Mouse (Mus musculus) CH12F3 (cell line): ENCODE results near the gene Map2k4.

Experiments
- in situ Hi-C: fragments of 300-500 bp; cut with MboI; formaldehyde crosslinking; loops from 2 replicates; pipeline ENCODE4 v1.14.3; 2020; ENCODE audit warnings: low sequenced_read_pairs

Map2k4 gene

GRCm38 (mm10) chr11:65788154-65788553 lies at the start of gene Map2k4:
TSS of gene Map2k4 (minus strand) at chr11:65788297.
- in situ Hi-C loops, result no loop called here

GRCm38 (mm10) chr11:65824556-65824955 lies 36.5 kb upstream of the Map2k4 start:
- in situ Hi-C loops, result no loop called here

DNA sequence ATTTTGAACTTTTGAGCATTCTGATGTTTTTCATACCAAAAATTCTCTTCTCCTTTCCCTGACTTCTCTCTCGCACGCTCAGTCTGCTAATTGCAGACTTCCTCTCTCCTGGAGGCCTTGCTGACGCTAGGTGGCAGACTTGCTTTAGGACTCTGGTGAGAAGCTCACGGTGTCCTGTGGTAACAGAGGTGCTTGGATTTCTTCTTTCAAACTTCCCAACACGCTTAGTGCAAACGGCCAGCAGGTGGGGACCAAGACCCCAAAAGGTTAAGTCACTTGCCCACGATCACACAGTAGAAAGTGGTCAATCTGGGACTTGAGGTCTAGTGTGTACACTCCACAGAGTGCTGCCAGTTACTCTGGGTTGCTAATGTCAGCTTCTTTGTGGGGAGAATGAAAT lies 32.8 kb upstream of the Map2k4 start:
- in situ Hi-C loops, result no loop called here

DNA sequence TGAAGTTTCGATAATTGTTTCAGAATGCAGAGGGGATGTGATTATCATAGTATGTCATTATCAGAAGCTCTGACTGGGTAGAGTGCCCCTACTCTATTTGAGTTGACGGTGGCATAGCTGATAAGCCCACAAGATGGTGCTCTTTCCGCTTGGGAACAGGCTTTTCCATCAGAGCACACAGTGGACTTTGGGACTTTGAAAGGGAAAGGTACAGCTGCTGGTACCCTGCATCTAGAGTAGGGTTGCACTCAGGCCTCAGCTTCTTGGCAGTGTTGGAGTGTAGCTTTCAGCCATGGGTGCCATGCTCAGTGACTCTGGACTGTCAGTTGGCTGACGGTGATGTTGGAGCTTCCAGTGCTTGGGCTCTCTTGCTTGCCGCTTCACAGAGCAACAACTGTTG lies 32.2 kb upstream of the Map2k4 start:
- in situ Hi-C loops, result no loop called here

DNA sequence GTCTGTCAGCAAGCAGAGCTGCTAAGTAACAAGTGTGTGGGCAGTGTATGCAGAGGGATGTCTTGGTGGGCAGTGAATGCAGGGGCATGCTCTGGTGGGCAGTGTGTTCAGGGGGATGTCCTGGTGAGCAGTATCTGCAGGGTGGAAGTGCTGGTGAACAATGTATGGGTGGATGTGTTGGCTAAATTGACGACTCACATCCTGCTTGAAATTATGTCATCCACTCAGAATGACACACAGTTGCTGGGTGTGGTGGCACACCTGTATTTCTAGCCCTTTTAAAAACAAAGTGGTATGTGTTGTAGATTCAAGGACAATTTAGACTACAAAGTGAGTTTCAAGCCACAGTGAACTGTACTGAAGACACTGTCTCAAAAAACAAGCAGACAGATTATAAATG lies 30.1 kb upstream of the Map2k4 start:
- in situ Hi-C loops, result no loop called here

GRCm38 (mm10) chr11:65816237-65816636 lies 28.1 kb upstream of the Map2k4 start:
- in situ Hi-C loops, result no loop called here

DNA sequence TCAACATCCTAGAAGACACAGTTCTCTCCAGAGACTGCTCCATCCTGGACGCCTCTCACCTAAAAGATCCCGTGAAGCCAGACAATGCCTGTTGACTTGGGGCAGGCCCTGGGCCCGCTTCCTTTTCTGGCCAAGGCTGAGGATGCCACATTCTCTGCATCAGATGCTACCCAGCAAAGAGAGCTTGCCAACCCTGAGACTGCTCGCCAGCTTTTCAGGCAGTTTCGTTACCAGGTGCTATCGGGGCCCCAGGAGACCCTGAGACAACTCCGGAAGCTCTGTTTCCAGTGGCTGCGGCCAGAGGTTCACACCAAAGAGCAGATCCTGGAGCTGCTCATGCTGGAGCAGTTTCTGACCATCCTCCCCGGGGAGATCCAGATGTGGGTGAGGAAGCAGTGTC lies 26.3 kb upstream of the Map2k4 start:
- in situ Hi-C loops, result no loop called here

- in situ Hi-C loops, result no loop called here
These were observed 24.0 kb upstream of the Map2k4 start for GRCm38 (mm10) chr11:65812088-65812487.

DNA sequence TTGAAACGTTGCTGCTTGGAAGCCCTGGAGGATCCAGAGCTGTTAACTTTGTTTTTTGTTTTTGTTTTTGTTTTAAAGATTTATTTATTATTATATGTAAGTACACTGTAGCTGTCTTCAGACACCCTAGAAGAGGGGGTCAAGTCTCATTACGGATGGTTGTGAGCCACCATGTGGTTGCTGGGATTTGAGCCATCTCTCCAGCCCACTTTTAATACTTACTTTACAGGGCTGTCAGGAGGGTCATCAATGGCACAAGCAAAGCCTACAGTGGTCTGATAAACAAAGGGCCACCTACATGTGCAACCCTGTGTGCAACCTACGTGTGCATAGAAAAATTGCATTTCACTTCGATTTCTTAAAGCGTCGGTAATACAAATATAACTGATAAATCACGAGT lies 19.5 kb upstream of the Map2k4 start:
- in situ Hi-C loops, result no loop called here

DNA sequence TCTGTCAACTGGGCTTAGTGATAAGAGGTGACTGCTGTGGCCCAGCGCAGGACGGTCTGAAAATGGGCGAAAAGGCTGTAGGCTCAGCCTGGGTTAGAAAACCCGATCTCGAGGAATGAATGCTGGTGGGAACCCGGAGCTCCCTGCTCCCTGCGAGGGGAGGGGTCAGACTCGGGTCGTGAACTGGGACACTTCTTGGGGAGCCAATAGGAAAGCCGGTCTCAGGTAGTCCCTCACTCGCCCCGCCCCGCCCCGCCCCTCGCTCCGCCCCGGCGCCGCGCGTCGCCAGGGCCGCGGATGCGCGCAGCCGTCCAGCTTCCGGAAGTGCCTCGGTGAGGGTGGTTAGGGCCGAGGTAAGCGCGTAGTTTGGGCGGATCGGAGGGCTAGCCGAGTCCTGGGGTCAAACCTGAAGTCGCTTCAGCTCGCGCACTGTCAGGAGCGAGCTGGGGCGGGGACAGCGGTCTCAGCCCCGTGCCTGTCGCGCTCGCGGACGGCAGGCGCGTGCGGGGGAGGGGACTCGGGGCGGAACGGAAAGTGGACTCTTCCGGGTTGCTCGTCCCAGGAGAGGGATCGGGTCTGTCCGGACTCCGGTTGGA lies 18.9 kb upstream of the Map2k4 start, which contains the start of gene Zkscan6:
TSS of gene Zkscan6 (plus strand) at position 267 of the 596 bp plus-strand sequence.
- in situ Hi-C loops, result no loop called here

DNA sequence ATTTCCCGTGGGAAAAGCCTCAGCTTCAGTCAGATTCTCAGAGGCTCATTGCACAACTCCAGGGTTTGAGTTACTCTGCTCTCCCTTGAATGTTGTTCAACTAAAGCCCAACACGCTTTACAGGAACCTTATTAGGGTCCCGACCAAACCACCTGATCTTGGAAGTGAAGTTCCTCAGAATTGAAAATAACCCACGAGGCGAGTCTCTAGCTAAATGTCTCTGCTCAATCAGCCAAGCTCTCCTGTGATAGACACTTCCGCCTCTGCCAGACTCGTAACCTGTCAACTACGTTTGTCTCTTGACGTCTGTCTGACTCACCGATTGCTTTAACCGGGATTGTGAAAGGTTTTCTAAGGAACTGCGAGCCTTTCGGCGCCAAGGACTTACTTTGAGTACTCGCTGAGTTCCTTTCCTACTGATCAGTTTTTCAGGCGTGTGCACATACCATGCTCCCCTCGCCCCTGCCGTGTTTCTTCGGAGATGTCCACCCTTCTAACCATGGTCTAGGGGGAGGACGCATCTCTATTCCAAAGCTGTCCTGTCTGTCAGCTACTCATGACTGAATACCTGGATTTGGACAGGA lies 18.3 kb upstream of the Map2k4 start:
- in situ Hi-C loops, result no loop called here

- in situ Hi-C loops, result no loop called here
These were observed 13.8 kb upstream of the Map2k4 start for GRCm38 (mm10) chr11:65801899-65802298.

GRCm38 (mm10) chr11:65795896-65796295 lies 7.8 kb upstream of the Map2k4 start:
- in situ Hi-C loops, result no loop called here

GRCm38 (mm10) chr11:65794428-65795219 lies 6.5 kb upstream of the Map2k4 start:
- in situ Hi-C loops, result no loop called here

GRCm38 (mm10) chr11:65787421-65788151 lies 511 bp downstream of the Map2k4 start:
- in situ Hi-C loops, result no loop called here

DNA sequence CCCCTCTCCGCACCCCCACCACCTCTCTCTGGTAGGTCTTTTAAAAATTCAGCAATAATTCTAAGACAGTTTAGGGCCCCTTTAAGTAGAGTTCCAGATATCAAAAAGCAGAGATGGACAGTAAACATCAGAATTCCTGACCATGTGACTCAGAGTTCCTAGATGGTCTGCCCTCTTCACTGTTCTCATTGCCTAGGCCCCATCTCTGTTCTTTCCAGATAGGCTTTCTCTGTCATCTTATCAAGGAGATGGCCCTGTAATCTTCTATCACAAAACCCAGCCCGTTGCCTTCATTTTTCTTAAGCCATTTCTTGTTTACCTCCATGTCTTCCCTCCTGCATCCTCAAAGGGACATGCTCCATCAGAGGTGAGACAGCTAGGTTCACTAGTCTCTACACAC lies 1.9 kb downstream of the Map2k4 start:
- in situ Hi-C loops, result no loop called here

- in situ Hi-C loops, result no loop called here
These were observed 6.5 kb downstream of the Map2k4 start for GRCm38 (mm10) chr11:65781596-65781995.

DNA sequence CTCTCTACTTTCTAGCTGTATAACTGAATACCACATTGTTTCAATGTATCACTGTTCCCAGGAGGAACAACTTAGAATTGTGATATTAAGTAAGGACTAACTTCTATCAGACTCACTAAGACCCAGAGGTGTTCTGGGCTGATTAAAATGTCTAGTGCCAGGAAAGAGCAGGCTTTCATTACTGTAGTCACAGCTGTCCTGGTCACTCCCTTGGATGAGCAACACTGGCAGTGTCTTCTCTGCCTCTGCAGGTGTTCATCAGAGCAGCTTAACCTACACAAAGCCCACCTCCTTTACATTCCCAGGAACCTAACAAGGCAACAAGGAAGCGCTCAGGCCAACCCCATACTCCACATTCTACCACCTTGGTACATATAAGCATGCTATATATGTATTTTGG lies 8.5 kb downstream of the Map2k4 start:
- in situ Hi-C loops, result no loop called here

GRCm38 (mm10) chr11:65779066-65779465 lies 9.0 kb downstream of the Map2k4 start:
- in situ Hi-C loops, result no loop called here

- in situ Hi-C loops, result no loop called here
These were observed 10.3 kb downstream of the Map2k4 start for GRCm38 (mm10) chr11:65777810-65778209.

DNA sequence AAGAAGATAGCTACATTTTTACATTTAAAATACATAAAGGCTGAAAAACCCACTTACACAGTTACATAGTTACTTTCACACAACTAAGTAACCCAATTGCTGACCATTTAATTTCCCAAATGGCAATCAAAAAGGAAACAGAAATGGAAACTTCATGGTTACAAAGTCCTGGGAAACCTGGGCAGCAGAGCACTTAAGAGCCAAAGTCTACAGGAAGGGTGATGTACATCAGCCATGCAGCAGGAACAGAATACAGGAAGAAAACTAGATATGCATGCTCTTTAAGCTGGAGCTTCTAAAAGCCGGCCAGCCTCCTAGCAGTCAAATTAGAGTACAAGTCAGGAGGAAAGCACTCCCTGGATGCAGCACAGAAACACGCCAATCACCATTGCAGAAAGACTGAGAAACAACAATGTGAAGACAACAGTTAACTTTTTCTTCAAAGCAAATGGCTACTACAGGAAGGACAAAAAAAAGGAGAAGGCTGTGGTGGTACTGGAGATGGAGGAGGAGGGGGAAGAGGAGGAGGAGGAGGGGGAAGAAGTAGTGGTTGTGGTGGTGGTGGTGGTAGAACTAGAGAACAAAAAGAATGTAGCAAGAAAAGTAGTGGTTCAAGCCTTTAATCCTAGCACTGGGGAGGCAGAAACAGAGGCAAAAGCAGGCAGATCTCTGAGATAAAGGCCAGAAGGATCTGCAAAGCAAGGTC lies 11.0 kb downstream of the Map2k4 start:
- in situ Hi-C loops, result no loop called here
